Mouse (Mus musculus) hindbrain, embryonic 16.5 days (tissue): ENCODE measurements at regions not wholly inside any gene's neighbourhood (a gene's known extent, or its start where the extent isn't known, plus 50 kb on each side); places are given as distances from the start of the nearest gene placed in this dataset.
A peak's percentile ranks its signal among the peaks of the same experiment; 100 is the strongest.

Experiments
- ATAC-seq: fragments of 200-750 bp; cut with Nextera tagmentation; 2 replicates; pipeline ENCODE4 v1.8.0; 2017; ENCODE audit warnings: moderate TSS enrichment, moderate library complexity
- H3K27ac ChIP-seq: fragments of 300-500 bp; sonication (generic); 2 replicates; pipeline ENCODE4 v1.5.1; 2014; ENCODE audit warnings: low read depth, mild to moderate bottlenecking, control low read depth, low read length, moderate library complexity
- H3K27me3 ChIP-seq: fragments of 300-500 bp; sonication (generic); replicated peaks from 2 replicates; pipeline ENCODE4 v1.6.1; 2014; ENCODE audit warnings: low read length; ENCODE audit not compliant: control insufficient read depth, insufficient read depth
- H3K36me3 ChIP-seq: fragments of 300-500 bp; sonication (generic); 2 replicates; pipeline ENCODE4 v1.6.1; 2014; ENCODE audit warnings: mild to moderate bottlenecking, low read length, moderate library complexity, mixed read lengths; ENCODE audit not compliant: control insufficient read depth, insufficient read depth
- H3K4me1 ChIP-seq: fragments of 300-500 bp; sonication (generic); 2 replicates; pipeline ENCODE4 v1.6.1; 2014; ENCODE audit warnings: low read depth, low read length; ENCODE audit not compliant: control insufficient read depth, insufficient read depth
- H3K4me2 ChIP-seq: fragments of 300-500 bp; sonication (generic); 2 replicates; pipeline ENCODE4 v1.6.1; 2014; ENCODE audit warnings: mild to moderate bottlenecking, low read length, control low read depth, moderate library complexity
- H3K4me3 ChIP-seq: fragments of 300-500 bp; sonication (generic); 2 replicates; pipeline ENCODE4 v1.5.1; 2014; ENCODE audit warnings: mild to moderate bottlenecking, low read length, control low read depth, moderate library complexity
- H3K9ac ChIP-seq: fragments of 300-500 bp; sonication (generic); 2 replicates; pipeline ENCODE4 v1.6.1; 2014; ENCODE audit warnings: low read depth, mild to moderate bottlenecking, control low read depth, low read length, moderate library complexity
- H3K9me3 ChIP-seq: fragments of 300-500 bp; sonication (generic); 2 replicates; pipeline ENCODE4 v1.6.1; 2014; ENCODE audit warnings: mild to moderate bottlenecking, low read length, moderate library complexity; ENCODE audit not compliant: control insufficient read depth
- WGBS: fragments of 180-500 bp; shearing (Covaris S2); extraction: QIAGEN DNeasy Blood & Tissue Kit; methylation state at CpG from one replicate; pipeline ENCODE4 v1.1.7; 2014; 5-methylcytosine and 5-hydroxymethylcytosine counted together

- H3K36me3 ChIP-seq: no peaks in the 10 kb centered on the region
- H3K9ac ChIP-seq: no peak overlapping the region
- H3K27me3 ChIP-seq: no peaks in the 10 kb centered on the region
- no peak overlapping the region for H3K4me2 ChIP-seq
- no peak overlapping the region for H3K4me3 ChIP-seq
- no peaks in the 10 kb centered on the region for H3K4me1 ChIP-seq
- WGBS: 84% methylated on average over 7 of the region's 7 CpGs
- no peak for ATAC-seq
- H3K9me3 ChIP-seq: no peaks in the 10 kb centered on the region
- H3K27ac ChIP-seq: no peak overlapping the region
Observed at GRCm38 (mm10) chr2:61345311-61345710, 233.1 kb upstream of the Tank start.

GRCm38 (mm10) chr2:61344556-61345131, 233.7 kb upstream of the Tank start:
- H3K4me2 ChIP-seq: no peak overlapping the region
- H3K4me1 ChIP-seq: no peaks in the 10 kb centered on the region
- 89% methylated on average over 16 of the region's 16 CpGs for WGBS
- no peak overlapping the region for H3K4me3 ChIP-seq
- H3K27me3 ChIP-seq: no peaks in the 10 kb centered on the region
- ATAC-seq: no peak
- H3K9me3 ChIP-seq: no peaks in the 10 kb centered on the region
- H3K36me3 ChIP-seq: no peaks in the 10 kb centered on the region
- no peak overlapping the region for H3K9ac ChIP-seq
- H3K27ac ChIP-seq: no peak overlapping the region

- no peak overlapping the region for H3K4me3 ChIP-seq
- H3K36me3 ChIP-seq: no peaks in the 10 kb centered on the region
- no peak overlapping the region for H3K9ac ChIP-seq
- 86% methylated on average over 5 of the region's 5 CpGs for WGBS
- no peak overlapping the region for H3K27ac ChIP-seq
- H3K9me3 ChIP-seq: no peaks in the 10 kb centered on the region
- H3K4me1 ChIP-seq: no peaks in the 10 kb centered on the region
- no peaks in the 10 kb centered on the region for H3K27me3 ChIP-seq
- H3K4me2 ChIP-seq: no peak overlapping the region
- no peak for ATAC-seq
Observed at GRCm38 (mm10) chr2:61341254-61341653, 237.1 kb upstream of the Tank start.

GRCm38 (mm10) chr2:61319226-61319625, 259.2 kb upstream of the Tank start:
- Histone ChIP-seq H3K9ac (no peak overlapping the region), H3K4me3 (no peak overlapping the region), H3K36me3 (no peaks in the 10 kb centered on the region), H3K4me2 (no peak overlapping the region), H3K27me3 (no peaks in the 10 kb centered on the region), H3K27ac (no peak overlapping the region), H3K9me3 (no peaks in the 10 kb centered on the region), H3K4me1 (no peaks in the 10 kb centered on the region)
- 88% methylated on average over 4 of the region's 4 CpGs for WGBS
- ATAC-seq: no peak

GRCm38 (mm10) chr2:61310405-61310804, 268.0 kb upstream of the Tank start:
- no peaks in the 10 kb centered on the region for H3K4me1 ChIP-seq
- H3K27ac ChIP-seq: no peak overlapping the region
- 63% methylated on average over 4 of the region's 4 CpGs for WGBS
- H3K36me3 ChIP-seq: no peaks in the 10 kb centered on the region
- no peak overlapping the region for H3K4me2 ChIP-seq
- ATAC-seq: peak; percentile 69; the same call in 1 of the 2 replicates
- H3K9ac ChIP-seq: no peak overlapping the region
- no peaks in the 10 kb centered on the region for H3K27me3 ChIP-seq
- H3K9me3 ChIP-seq: no peaks in the 10 kb centered on the region
- H3K4me3 ChIP-seq: no peak overlapping the region

GRCm38 (mm10) chr2:61309219-61309618, 269.2 kb upstream of the Tank start:
- WGBS: 88% methylated on average over 2 of the region's 2 CpGs
- Histone ChIP-seq H3K9ac (no peak overlapping the region), H3K36me3 (no peaks in the 10 kb centered on the region), H3K27me3 (no peaks in the 10 kb centered on the region), H3K4me3 (no peak overlapping the region), H3K9me3 (no peaks in the 10 kb centered on the region), H3K4me1 (no peaks in the 10 kb centered on the region), H3K27ac (no peak overlapping the region), H3K4me2 (no peak overlapping the region)
- ATAC-seq: no peak

- ATAC-seq: no peak
- H3K27ac ChIP-seq: no peak overlapping the region
- no peak overlapping the region for H3K9ac ChIP-seq
- WGBS: 60% methylated on average over 5 of the region's 5 CpGs
- no peaks in the 10 kb centered on the region for H3K36me3 ChIP-seq
- H3K4me3 ChIP-seq: no peak overlapping the region
- H3K4me2 ChIP-seq: no peak overlapping the region
- no peaks in the 10 kb centered on the region for H3K27me3 ChIP-seq
- no peaks in the 10 kb centered on the region for H3K4me1 ChIP-seq
- no peaks in the 10 kb centered on the region for H3K9me3 ChIP-seq
Observed at GRCm38 (mm10) chr2:61297135-61297534, 281.2 kb upstream of the Tank start.

- WGBS: 90% methylated on average over 6 of the region's 6 CpGs
Observed at GRCm38 (mm10) chr2:61296606-61297005, 281.8 kb upstream of the Tank start.

GRCm38 (mm10) chr2:61295261-61295964, 283.0 kb upstream of the Tank start:
- H3K9me3 ChIP-seq: no peaks in the 10 kb centered on the region
- H3K36me3 ChIP-seq: no peaks in the 10 kb centered on the region
- 71% methylated on average over 6 of the region's 6 CpGs for WGBS
- H3K4me3 ChIP-seq: no peak overlapping the region
- no peaks in the 10 kb centered on the region for H3K4me1 ChIP-seq
- H3K27me3 ChIP-seq: no peaks in the 10 kb centered on the region
- no peak overlapping the region for H3K27ac ChIP-seq
- H3K4me2 ChIP-seq: no peak overlapping the region
- no peak overlapping the region for H3K9ac ChIP-seq
- ATAC-seq: no peak

More at GRCm38 (mm10) chr2:61296606-61297005, 281.8 kb upstream of the Tank start:
- Histone ChIP-seq H3K27ac (no peak overlapping the region), H3K36me3 (no peaks in the 10 kb centered on the region), H3K4me2 (no peak overlapping the region), H3K27me3 (no peaks in the 10 kb centered on the region), H3K4me1 (no peaks in the 10 kb centered on the region), H3K4me3 (no peak overlapping the region), H3K9ac (no peak overlapping the region), H3K9me3 (no peaks in the 10 kb centered on the region)
- no peak for ATAC-seq
